ENCODE assay signal across 9 mouse cellular contexts in the genomic region with DNA sequence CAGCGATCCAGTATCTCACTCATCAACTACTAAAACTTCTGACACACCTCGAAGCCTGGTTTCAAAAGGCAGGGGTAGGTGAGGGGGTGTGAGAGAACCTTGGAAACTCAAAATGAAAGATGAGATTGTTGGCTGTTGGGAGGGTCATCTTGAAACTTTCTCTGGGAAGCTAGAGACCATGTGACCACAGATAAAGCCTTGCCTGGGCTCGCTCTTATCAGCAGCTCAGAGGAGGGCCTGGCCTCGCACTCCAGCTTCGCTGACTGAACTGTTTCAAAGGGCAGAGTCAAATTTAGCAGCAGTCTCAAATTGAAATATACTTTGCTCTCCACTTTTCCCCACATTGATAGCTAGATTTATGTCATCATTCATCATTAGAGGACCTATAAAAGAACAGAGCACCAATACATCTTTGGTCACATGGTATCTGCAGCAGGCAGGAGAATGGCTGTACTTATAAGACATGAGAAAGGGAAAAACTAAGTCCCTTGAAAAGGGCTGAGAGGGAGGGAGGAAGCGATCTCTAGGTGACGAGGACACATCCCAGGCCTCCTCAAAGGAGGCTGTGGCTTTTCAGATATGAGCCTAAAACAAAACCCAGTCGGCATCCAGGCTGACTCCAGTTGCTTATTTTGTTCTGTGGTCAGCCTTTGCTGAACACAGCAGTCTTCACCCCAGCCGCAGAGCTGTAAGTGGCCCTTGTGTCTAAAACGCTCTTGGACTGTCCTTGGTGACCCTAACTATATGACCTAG. TPM values are rescaled to one million over a fixed set of nuclear protein-coding genes. Genes with fewer than 3 reads are reported as not detected.
DNase-seq lines count a peak whose midpoint lies in the region; ATAC-seq lines count a peak whose summit lies in the region.
"Had no signal": no experiment of that assay in that cellular context is flagged by ENCODE, and none has a peak within 500 bp of the region (broad histone marks: within the 10 kb centered on the region; RNA-seq: fewer than 3 reads in every experiment).

No protein-coding gene starts in this region.

- no peak overlapping the region for H3K4me2 ChIP-seq in kidney, embryonic 14.5 days (replicated peaks; ENCODE audit: low read depth, low read length)
- peak overlapping the region; percentile 54 for H3K4me2 ChIP-seq in liver, embryonic 15.5 days
- H3K4me2 ChIP-seq in hindbrain, embryonic 12.5 days (replicated peaks), result no peak overlapping the region
- H3K4me2 ChIP-seq in midbrain, embryonic 16.5 days (ENCODE audit: low read length), result no peak overlapping the region

- H3K4me3 ChIP-seq in kidney, embryonic 14.5 days (ENCODE audit: low read length), result no peak overlapping the region
- H3K4me3 ChIP-seq in liver, embryonic 15.5 days (replicated peaks), result no peak overlapping the region
- no peak overlapping the region for H3K4me3 ChIP-seq in hindbrain, embryonic 12.5 days
- no peak overlapping the region for H3K4me3 ChIP-seq in midbrain, embryonic 16.5 days (ENCODE audit: low read depth, low read length)

- no peaks in the 10 kb centered on the region for H3K9me3 ChIP-seq in kidney, embryonic 14.5 days (ENCODE audit: control insufficient read depth, low read length)
- no peaks in the 10 kb centered on the region for H3K9me3 ChIP-seq in liver, embryonic 15.5 days (replicated peaks)
- no peaks in the 10 kb centered on the region for H3K9me3 ChIP-seq in hindbrain, embryonic 12.5 days (replicated peaks)
- no peaks in the 10 kb centered on the region for H3K9me3 ChIP-seq in midbrain, embryonic 16.5 days (replicated peaks; ENCODE audit: control insufficient read depth, low read length, poor library complexity, severe bottlenecking)

- 49% methylated on average over 10 of the region's 10 CpGs for WGBS in kidney, embryonic 14.5 days
- 15% methylated on average over 10 of the region's 10 CpGs for WGBS in liver, embryonic 15.5 days (ENCODE audit: insufficient replicate concordance)
- WGBS in hindbrain, embryonic 12.5 days, result 75% methylated on average over 10 of the region's 10 CpGs
- WGBS in midbrain, embryonic 16.5 days, result 68% methylated on average over 10 of the region's 10 CpGs

- no peak overlapping the region for H3K9ac ChIP-seq in kidney, embryonic 14.5 days (ENCODE audit: low read depth, low read length)
- peak overlapping the region; percentile 31 for H3K9ac ChIP-seq in liver, embryonic 15.5 days
- no peak overlapping the region for H3K9ac ChIP-seq in hindbrain, embryonic 12.5 days
- H3K9ac ChIP-seq in midbrain, embryonic 16.5 days (ENCODE audit: low read depth, low read length), result no peak overlapping the region

- no peaks in the 10 kb centered on the region for H3K36me3 ChIP-seq in kidney, embryonic 14.5 days (ENCODE audit: control insufficient read depth, insufficient read depth, low read length)
- H3K36me3 ChIP-seq in liver, embryonic 15.5 days (replicated peaks), result no peaks in the 10 kb centered on the region
- no peaks in the 10 kb centered on the region for H3K36me3 ChIP-seq in hindbrain, embryonic 12.5 days
- H3K36me3 ChIP-seq in midbrain, embryonic 16.5 days (ENCODE audit: control insufficient read depth, insufficient read depth, low read length), result no peaks in the 10 kb centered on the region

- H3K27me3 ChIP-seq in kidney, embryonic 14.5 days (ENCODE audit: control insufficient read depth, insufficient read depth, low read length), result no peaks in the 10 kb centered on the region
- H3K27me3 ChIP-seq in liver, embryonic 15.5 days, result no peaks in the 10 kb centered on the region
- H3K27me3 ChIP-seq in hindbrain, embryonic 12.5 days, result no peaks in the 10 kb centered on the region
- no peaks in the 10 kb centered on the region for H3K27me3 ChIP-seq in midbrain, embryonic 16.5 days (ENCODE audit: control insufficient read depth, insufficient read depth, low read depth, low read length)

- intact Hi-C loops in heart, postnatal 25 days (cut with DNase I), result no loop called here

- H3K27ac ChIP-seq in kidney, embryonic 14.5 days (ENCODE audit: low read depth, low read length), result 0 out of 2 replicates have a peak overlapping the region, but pooled peaks have one; percentile 7
- peak overlapping the region; percentile 75 for H3K27ac ChIP-seq in liver, embryonic 15.5 days (replicated peaks)
- no peak overlapping the region for H3K27ac ChIP-seq in hindbrain, embryonic 12.5 days
- H3K27ac ChIP-seq in midbrain, embryonic 16.5 days (ENCODE audit: low read length), result no peak overlapping the region

- peak; percentile 30; the same call in 1 of the 2 replicates for ATAC-seq in kidney, embryonic 14.5 days (ENCODE audit: low FRiP score, low TSS enrichment)
- peak; percentile 91 for ATAC-seq in liver, embryonic 15.5 days (ENCODE audit: insufficient read depth)
- ATAC-seq in hindbrain, embryonic 12.5 days (ENCODE audit: low FRiP score), result no peak
- no peak for ATAC-seq in midbrain, embryonic 16.5 days

- peaks cover 4% of the 10 kb centered on the region; the same call in 1 of the 2 replicates for H3K4me1 ChIP-seq in kidney, embryonic 14.5 days (ENCODE audit: control insufficient read depth, insufficient read depth, low read length)
- peaks cover 33% of the 10 kb centered on the region for H3K4me1 ChIP-seq in liver, embryonic 15.5 days (replicated peaks)
- H3K4me1 ChIP-seq in hindbrain, embryonic 12.5 days, result no peaks in the 10 kb centered on the region
- no peaks in the 10 kb centered on the region for H3K4me1 ChIP-seq in midbrain, embryonic 16.5 days (ENCODE audit: control insufficient read depth, insufficient read depth, low read length)

- no peak for DNase-seq in kidney, adult 18-20 months
- peak; percentile 59 for DNase-seq in c-Kit-positive CD71-positive TER-119-positive erythroid progenitor cells, embryonic 14.5 days (ENCODE audit: low spot score)
- peak; percentile 28 for DNase-seq in heart, postnatal 25 days (ENCODE audit: low spot score)
- DNase-seq in B cell, adult 2 months, result no peak

RNA-seq across cellular contexts. Expression of a gene that starts 8.1 kb away (rescaled TPM):
- 1.0 and 1.7 TPM in 2 replicates for polyA plus RNA-seq in kidney, embryonic 14.5 days (2014; fragmentation: Nextera tagmentation; extraction: Ambion mirVana)
- total RNA-seq in heart, postnatal 25 days (2021), result under 1 TPM; 0.34 TPM
- polyA plus RNA-seq in liver, embryonic 15.5 days (2015; fragmentation: Nextera tagmentation; extraction: Ambion mirVana), result 0.14 and 0.22 TPM in 2 replicates
- polyA plus RNA-seq in hindbrain, embryonic 12.5 days (2016; fragmentation: Nextera tagmentation; extraction: Ambion mirVana), result 2.3 and 2.4 TPM in 2 replicates
- 1.7 and 2.0 TPM in 2 replicates for polyA plus RNA-seq in midbrain, embryonic 16.5 days (2015; fragmentation: Nextera tagmentation; extraction: Ambion mirVana)
- total RNA-seq: hematopoietic stem cell, adult 5-6 weeks had no signal

RNA-seq across cellular contexts. Expression of a gene that starts 44.0 kb away (rescaled TPM):
- 319 and 404 TPM in 2 replicates for polyA plus RNA-seq in kidney, embryonic 14.5 days (2014; fragmentation: Nextera tagmentation; extraction: Ambion mirVana)
- total RNA-seq in heart, postnatal 25 days (2021), result 100 to 1,000 TPM; 233 to 243 TPM
- polyA plus RNA-seq in liver, embryonic 15.5 days (2015; fragmentation: Nextera tagmentation; extraction: Ambion mirVana), result 119 and 121 TPM in 2 replicates
- polyA plus RNA-seq in hindbrain, embryonic 12.5 days (2016; fragmentation: Nextera tagmentation; extraction: Ambion mirVana), result 376 and 396 TPM in 2 replicates
- polyA plus RNA-seq in midbrain, embryonic 16.5 days (2015; fragmentation: Nextera tagmentation; extraction: Ambion mirVana), result 429 and 431 TPM in 2 replicates

Comparison
In these comparisons a context has a peak if more than half of its experiments do, and no peak if none do; other contexts are left out.
1. ATAC-seq: peak in kidney, embryonic 14.5 days (single experiment) and liver, embryonic 15.5 days (single experiment); none in hindbrain, embryonic 12.5 days (single experiment) and midbrain, embryonic 16.5 days (single experiment).
2. H3K27ac ChIP-seq: peak in kidney, embryonic 14.5 days (single experiment) and liver, embryonic 15.5 days (single experiment); none in hindbrain, embryonic 12.5 days (single experiment) and midbrain, embryonic 16.5 days (single experiment).
3. DNase-seq: peak in c-Kit-positive CD71-positive TER-119-positive erythroid progenitor cells, embryonic 14.5 days (single experiment) and heart, postnatal 25 days (single experiment); none in kidney, adult 18-20 months (single experiment) and B cell, adult 2 months (0 of 2).